Mouse (Mus musculus) neutrophil, adult 59 days (primary cell): ENCODE data around the gene Cc2d1b. TPM values are rescaled to one million over a fixed set of nuclear protein-coding genes. Genes with fewer than 3 reads are reported as not detected.

ENCODE experiments used
- total RNA-seq, 2 experiments: library from RNA; stranded (reverse); gene quantifications; 1 replicate in 1 of 2; 2 replicates in 1 of 2; pipeline ENCODE4 v1.2.4; 2023

The Cc2d1b gene
- total RNA-seq, result 10 to 100 TPM; 37.6 to 41.2 TPM

DNA sequence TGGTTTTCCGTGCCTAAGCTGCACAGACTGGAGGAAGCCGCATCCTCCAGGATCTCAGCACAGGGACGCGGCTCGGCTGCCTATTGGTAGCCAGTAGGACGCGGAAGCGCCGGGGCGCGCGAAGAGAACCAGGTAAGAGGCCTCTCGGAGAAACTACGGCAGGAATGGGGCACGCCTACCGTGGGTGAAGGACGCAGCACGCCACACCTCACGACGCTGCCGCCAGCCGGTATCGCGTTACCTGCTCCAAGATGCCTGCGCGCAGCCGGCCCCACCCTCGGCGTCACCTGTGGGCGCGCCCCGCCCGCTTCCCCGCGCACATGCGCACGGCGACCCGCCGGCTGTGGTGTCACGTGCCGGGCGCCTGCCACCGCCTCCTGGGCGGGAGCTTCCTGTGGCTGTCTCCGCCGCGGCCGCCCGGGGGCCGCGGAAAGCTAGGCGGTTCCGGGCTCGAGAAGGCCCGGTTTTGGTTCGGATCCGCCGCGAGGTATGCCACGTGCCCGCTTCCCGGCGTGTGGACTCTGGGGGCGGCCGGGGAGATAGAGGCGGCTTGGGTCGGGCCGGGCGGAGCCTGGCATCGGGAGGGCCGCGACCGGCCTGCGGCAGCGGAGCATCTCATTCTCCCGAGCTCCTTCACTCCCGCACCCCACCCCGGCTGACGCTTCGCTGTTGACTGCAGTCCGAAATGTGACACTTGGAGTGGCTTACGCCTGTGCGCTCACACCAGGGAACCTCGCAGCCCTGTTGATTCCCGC lies at the start of gene Cc2d1b:
Gene Cc2d1b (plus strand): TSS at position 354 of the 755 bp plus-strand sequence.

DNA sequence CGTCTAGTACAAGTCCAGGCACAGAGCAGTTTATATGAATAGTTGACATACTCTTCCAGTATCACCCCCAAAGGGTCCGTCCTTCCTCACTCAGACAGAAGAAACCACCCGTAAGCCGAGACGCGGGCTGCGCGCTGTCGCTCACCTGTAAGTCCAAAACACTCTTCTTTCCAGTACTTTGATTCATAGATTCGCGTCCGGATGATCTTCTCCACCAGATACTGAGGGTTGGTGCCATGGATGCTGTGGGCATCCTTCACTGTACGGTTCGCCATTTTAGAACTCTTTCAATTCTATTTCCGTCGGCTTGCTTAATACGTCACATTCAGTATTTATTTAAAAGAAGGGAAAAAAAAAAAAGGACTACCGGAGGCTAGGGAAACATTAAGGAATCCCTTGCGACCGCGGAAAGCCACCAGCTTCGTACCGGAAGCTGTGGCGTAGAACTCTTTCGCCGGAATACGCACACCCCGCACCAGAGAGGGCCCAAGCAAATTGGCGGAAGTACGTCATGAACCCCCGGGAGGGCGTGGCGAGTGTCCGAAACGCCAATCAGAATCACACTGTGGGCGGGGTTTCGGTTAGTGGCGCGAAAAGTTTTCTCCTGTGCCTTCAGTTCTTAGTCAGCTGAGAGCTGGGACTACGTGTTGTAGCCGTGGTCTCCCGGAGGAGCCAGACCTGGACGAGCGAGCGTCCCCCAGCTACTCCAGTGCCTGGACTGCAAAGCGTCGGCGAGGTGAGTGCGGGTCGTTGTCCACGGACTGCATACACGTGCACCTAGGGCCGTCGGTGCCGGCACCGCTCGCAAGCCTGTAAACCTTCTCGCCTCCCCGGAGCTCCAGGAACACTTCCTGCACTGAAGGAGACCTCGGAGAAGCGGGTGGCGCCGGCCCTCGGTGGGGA lies 40.6 kb upstream of the Cc2d1b start, which contains the start of the genes Prpf38a and Orc1:
Gene Prpf38a (minus strand): TSS at position 497 of the 903 bp plus-strand sequence.
Gene Orc1 (plus strand): TSS at position 584 of the 903 bp plus-strand sequence.

Other genes starting within 250 kb of the Cc2d1b start
- gene Shisal2a, start 236.6 kb upstream of the Cc2d1b start, total RNA-seq, result not detected
- gene Gpx7, start 213.0 kb upstream of the Cc2d1b start, total RNA-seq, result under 1 TPM; 0.40 to 0.49 TPM
- gene Tut4, start 160.5 kb upstream of the Cc2d1b start, total RNA-seq, result 10 to 100 TPM; 36.0 to 44.8 TPM
- gene Prpf38a, start 40.6 kb upstream of the Cc2d1b start, total RNA-seq, result 10 to 100 TPM; 25.8 to 27.7 TPM
- gene Orc1, start 40.5 kb upstream of the Cc2d1b start, total RNA-seq, result 1 to 10 TPM; 6.5 TPM
- gene 3110021N24Rik, start 99.7 kb downstream of the Cc2d1b start, total RNA-seq, result under 1 TPM in 1 of 2 experiments, not detected in 1; 0.20 TPM
- 10 to 100 TPM in 1 of 2 experiments, 1 to 10 TPM in 1; 6.3 to 11.6 TPM for gene Zfyve9, start 160.9 kb downstream of the Cc2d1b start, total RNA-seq
- gene Btf3l4, start 213.7 kb downstream of the Cc2d1b start, total RNA-seq, result 10 to 100 TPM; 32.1 to 37.3 TPM
- gene Txndc12, start 214.7 kb downstream of the Cc2d1b start, total RNA-seq, result 10 to 100 TPM; 26.3 to 30.8 TPM
- gene Kti12, start 227.8 kb downstream of the Cc2d1b start, total RNA-seq, result 10 to 100 TPM; 12.9 to 13.5 TPM
- gene A730015C16Rik, start 228.7 kb downstream of the Cc2d1b start, total RNA-seq, result not detected